Mouse (Mus musculus) adrenal gland, postnatal 36 days (tissue): ENCODE results near the gene Wscd1. TPM values are rescaled to one million over a fixed set of nuclear protein-coding genes. Genes with fewer than 3 reads are reported as not detected.

ENCODE experiments used
- DNase-seq, 2 experiments: peaks; one replicate each; pipeline ENCODE4 v3.0.0; 2021; ENCODE audit warnings: mixed read lengths in 1 of 2
- long read RNA-seq, 2 experiments: library from polyadenylated mRNA; stranded (forward); transcript quantifications; one replicate each; pipeline ENCODE4 v2.0.0; 2021; ENCODE audit warnings: borderline sequencing depth in 2 of 2
- total RNA-seq, 2 experiments: library from RNA; stranded (reverse); gene quantifications; 2 replicates each; pipeline ENCODE4 v1.2.3; 2021

Gene Wscd1
- total RNA-seq = 1 to 10 TPM; 5.0 to 7.4 TPM
- long read RNA-seq, experiment 1, transcript Wscd1-203 (9 exons, 2,866 nt) = major isoform, 16 of 21 reads
- long read RNA-seq, experiment 1, partial matches to known transcripts = 2 of 21 reads
- long read RNA-seq, experiment 1, other reads (novel, unspliced or antisense) = 3 of 21 reads
- long read RNA-seq, experiment 2, transcript Wscd1-203 (9 exons, 2,866 nt) = major isoform, 5 of 5 reads
- long read RNA-seq, experiment 2, partial matches to known transcripts = 0 of 5 reads
- long read RNA-seq, experiment 2, other reads (novel, unspliced or antisense) = 0 of 5 reads

DNA sequence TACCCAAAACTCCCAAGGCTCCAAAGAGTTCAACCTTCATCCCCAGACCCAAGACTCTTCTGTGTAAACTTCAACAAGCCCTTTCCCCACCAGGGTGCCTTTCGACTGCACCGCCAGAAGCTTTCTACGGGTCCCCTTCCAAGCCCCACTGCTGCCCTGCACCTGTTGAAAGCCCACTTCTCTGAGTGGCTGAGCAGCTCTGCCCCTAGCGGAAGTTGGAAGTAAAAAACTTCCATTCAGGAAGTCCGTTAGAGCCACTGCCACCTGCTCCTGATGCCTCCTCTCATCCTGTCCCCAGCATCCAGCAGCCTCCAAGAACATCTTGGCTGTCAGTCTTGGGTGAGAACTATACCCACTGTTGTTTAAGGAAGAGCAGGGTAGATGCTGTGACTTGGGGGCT lies at the start of gene Wscd1:
Gene Wscd1, plus strand, starts transcription at position 250 of the 400 bp plus-strand sequence.
- DNase-seq = no peak

DNA sequence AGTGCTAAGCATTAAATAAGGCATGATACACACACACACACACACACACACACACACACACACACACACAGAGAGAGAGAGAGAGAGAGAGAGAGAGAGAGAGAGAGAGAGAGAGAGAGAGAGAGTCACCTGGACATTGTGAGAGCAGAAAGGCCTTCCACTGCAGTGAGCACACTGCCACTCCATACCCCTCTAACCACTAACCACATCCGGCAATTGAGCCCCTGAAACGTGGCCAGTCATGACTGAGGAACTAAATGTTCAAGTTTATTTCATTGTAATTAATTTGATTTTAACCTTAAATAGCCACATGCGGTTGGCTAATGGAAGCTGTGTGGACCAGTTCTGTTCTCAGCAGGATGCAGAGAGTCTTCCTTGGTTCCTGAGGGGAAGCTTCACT lies 21.7 kb upstream of the Wscd1 start:
- no peak for DNase-seq

DNA sequence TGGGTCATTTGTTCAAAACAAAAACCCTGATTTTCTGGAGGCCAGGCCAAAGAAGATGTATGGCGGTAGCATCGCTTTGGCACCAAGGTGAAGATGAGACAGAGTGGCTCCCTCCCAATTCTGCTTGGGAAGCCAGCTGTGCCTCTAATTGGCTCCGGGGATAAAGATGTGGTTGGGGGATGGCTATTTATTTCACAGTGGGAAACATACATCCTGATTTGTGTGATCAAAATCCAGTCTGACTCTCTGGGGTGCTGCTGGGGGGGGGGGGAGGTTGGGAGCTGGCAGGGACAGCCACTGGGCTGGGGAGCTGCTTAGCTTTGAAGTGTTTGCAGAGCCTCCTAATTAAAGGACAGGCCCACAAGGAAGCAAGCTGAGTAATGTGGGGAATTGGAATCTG lies 20.4 kb upstream of the Wscd1 start:
- no peak for DNase-seq

DNA sequence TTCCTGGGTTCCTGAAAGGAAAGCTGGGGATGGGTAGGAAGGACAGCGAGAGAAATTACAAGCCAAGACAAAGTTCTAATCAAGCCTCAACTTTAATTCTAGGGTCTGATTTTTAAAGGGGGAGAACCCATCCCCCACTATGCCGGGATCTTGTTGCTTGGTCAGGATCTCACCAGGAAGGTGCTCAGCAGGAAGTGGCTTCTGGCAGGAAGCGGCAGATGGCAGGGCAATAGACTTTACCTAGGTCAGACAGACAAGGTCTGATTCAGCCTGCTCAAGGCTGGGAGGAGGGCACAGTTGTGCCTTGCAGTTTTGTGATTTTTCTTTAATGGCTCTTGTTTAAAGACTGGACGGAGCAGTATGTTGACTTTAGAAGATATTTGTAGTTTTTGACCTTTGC lies 15.9 kb upstream of the Wscd1 start:
- DNase-seq = no peak

DNA sequence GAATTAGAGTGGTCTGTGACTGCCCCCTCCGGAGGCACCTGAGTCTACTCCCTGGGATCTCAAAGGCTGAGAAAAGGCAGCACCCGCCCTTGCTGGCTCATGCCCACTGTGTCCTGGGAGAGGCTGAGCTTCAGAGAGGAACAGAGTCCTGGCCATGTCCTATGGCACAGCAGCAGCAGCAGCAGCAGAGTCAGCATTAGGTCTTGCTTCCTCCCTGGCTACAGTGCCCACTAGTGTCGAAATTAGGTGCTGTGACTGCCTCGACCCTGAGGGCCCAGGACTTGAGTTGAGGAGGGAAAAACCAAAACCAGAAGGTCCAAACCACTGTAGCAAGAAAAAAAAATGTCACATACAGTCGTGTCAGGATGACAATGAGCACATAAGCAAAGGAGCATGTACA lies 12.6 kb upstream of the Wscd1 start:
- DNase-seq = peak; percentile 21 to 40

DNA sequence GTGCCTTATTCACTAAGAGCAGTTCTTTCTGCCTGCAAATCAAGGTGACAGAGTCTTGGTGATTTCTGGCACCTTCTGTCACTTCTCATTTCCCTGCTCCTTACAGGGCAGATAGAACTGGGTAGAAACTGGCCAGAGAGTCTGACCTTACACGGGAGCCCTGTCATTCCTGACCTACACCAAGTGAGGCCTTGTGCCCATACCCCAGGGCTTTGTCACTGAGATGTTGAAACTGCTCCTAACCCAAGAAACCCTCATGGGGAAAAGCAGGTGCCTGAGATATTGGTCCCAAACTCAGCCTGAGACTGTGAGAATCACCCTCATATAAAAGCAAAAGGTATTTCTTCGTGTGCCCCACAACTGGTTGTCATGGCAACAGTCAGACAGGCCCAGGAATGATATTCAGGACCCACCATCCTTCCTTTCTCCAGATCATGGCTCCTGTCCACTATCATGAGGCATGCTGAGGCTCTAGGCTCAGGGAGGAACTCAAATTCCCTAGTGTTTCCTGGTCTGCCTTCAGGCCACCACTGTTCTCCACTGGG lies 11.1 kb upstream of the Wscd1 start:
- peak in 1 of 2 experiments; percentile 22 for DNase-seq

DNA sequence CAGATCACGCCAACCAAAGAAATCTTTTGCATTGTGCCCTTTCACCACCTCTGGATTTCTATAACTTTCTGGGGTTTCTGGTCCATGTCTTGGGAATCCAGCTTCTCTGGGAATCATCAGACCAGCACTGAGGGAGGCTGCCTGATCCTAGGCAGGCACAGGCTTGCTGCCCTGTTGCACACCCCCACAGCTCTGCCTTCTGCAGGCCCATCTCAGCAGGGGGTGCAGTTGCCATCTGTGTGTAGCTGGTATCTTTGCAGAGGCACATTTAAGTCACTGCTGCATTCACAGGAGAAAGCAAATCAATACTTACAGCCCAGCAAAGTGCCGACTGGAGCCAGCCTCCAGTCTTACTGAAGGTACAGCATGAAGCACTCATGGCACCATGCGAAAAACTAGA lies 3.8 kb upstream of the Wscd1 start:
- no peak for DNase-seq

DNA sequence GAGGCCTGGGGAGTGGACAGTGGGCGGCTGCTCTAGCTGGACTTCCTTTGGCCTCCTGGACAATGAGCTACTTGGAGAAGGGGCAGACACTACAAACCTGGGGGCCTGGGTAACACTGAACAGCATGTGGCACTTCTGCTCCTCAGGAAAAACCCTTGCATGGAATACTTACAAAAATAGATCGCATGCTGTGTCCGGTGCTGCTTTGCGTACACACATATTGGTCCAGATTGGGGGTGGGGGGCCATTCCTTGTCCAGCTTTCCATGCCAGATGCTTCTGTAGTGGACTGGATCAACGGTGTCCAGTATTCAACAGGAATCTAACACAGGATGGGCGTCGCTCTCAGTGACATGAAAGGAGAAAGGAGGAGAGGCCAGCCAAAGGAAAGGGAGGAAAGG lies 2.0 kb upstream of the Wscd1 start:
- DNase-seq = peak in 1 of 2 experiments; percentile 19

DNA sequence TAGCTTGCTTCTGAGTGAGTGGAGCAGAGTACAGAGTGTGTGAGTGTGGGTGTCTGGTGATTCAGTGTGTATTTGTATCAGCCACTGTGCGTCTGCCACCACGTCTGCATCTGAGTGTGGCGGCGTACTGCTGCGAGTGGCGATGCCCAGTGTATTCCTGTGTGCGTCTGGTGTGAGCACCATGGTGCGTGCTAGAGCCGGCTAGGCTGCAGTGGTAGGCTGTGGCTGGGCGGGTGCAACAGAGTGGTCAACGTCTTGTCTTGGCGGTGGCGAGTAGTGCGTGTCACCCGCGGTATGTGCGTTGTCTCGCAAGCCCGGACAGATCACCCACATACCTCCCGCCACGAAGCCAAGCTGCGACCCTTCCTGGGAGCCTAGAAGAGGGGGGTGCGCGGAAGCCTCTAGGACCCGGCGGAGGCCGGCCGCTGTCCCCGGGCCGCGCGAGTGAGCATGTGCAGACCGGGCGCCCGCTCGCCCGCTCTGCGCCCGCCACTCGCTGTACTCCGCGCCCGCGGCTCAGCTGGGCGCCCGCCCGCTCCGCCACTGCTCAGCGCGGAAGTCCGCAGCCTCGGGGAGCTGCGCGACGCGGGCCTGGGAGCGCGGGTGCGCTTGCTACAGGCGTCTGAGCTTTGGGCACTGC lies 934 bp downstream of the Wscd1 start:
- peak; percentile 70 to 82 for DNase-seq

DNA sequence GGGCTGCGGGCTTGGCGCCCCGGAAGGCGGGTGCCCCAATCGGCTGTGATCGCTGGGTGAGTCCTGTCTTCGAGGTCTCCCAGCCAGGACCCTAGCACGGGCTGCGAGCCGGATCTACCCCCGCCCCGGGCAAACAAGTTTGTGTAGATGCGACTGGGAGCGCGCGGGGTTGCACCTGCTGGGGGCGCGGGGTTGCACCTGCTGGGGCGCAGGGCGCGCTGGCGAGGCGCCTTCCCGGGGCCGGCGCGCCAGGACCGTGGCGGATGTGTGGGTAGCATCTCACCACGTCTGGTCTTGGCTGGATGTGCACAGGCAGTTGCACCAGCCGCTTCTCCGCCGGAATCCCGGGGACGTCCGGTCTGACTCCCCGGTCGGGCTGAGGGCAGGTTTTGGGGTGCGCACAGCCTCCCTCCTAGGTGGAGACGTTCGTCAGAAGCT lies 1.5 kb downstream of the Wscd1 start:
- DNase-seq = peak; percentile 25 to 45

DNA sequence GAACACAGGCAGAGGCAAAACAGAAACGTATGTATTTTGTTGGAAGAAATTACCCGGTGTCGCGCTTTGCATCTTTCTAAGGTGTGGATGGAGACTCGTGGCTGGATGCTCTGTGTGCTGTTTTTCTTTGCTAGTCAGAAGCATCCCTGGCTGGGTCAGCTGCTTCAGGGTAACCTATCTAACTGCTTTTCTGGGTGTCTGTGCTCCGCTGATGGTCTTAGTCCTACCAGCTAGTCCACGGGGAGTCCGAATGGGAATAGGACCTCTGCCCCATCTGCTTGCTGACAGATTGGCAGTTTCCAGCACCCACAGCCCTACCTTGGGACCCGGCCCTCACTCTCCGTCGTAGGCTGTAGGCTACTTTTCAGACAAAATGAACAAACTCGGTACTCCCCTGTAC lies 2.0 kb downstream of the Wscd1 start:
- no peak for DNase-seq

DNA sequence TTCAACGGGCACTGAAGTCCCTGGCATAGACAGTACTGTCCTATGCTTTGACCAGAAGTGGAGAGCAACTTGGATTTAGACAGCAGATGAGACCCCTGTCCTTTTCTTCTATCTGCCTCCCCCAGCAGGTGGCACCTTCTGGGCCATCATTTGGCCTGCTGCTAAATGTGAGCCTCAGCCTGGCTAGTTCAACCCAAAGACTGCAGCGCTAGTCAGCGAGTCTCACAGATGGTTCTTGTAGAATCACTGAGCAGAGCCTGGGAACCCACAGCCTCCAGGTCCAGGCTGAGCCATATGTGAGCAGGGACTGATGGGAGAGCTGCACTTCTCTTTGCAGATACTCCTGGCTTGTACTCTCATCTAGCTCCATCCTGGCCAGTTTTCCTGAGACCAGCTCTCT lies 2.9 kb downstream of the Wscd1 start:
- no peak for DNase-seq

DNA sequence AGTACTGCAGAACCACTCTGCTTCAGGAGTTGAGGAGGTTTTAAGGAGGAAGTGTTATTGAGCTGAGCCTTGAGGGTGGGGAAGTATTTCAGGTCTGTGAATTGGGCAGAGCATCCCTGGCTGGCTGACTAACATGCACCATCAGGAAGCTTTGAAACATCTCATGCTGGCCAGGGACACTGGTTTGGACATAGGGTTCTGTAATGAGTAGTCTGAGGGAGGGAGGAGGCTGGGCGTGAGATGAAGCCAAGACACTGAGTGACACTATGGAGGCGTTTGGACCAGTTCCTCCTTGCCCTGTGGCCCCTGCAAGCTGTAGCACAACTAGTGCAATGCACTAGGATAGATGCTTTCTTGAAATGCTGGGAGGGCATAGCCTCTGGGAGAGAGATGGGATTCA lies 5.4 kb downstream of the Wscd1 start:
- no peak for DNase-seq

DNA sequence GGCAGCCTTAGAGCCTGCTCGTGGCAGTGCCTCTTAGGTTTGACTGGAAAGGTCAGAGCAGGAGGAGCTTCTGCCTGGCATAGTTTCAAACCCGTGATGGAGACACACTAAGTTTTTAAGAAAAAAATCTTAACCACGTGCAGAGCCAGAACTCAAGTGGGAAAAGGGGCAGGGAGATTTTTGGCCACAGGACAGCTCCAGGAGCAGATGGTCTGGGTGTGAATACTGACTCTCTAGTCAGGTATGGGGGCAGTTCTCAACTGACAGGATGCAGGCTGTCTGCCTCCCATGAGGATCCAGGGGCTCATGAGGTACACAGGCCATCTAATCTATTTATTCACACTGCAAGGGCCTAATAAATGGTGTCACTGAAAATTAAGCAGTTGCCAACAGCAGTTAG lies 6.6 kb downstream of the Wscd1 start:
- DNase-seq = no peak

DNA sequence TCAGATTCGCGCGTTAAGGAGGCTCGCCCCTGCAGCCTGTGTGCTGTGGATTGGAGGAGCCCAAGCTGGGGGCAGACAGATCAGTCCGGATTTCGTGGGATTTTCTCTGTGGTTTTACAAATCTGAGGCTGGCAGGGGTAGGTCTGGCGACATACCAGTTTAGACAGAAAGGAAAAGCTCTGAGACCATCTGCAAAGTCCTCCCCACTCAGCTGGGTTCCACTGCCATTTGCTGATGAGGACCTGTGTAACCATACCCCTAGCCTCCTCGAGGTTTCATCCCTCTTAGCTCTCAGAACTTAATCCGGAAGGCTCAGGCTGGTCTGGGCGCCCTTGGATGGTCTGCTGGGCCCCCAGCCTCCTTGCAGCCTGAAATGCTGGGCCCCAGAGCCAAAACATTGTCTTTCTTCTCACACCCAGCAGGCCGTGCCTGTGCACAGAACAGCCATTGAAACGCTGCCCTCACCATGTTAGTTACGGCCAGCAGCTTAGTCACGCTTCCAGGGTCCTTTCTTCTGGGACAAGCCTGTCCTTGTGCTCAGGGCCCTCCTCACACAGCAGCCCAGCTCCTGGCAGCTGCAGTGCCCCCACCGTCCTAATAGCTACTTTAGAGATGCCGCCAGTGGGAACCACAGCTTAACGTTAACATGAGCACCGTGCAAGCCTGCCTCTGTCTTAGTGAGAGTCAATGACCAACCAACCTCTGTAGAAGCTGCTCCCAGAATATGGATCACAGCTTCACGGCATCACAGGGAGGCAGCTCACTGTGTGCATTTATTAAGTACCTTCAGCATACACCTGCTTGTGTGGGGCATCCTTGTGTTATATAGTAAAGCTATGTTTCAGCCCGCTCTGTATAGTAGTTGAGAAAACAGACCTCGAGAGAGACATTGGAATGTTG lies 8.7 kb downstream of the Wscd1 start:
- peak; percentile 63 to 72 for DNase-seq

DNA sequence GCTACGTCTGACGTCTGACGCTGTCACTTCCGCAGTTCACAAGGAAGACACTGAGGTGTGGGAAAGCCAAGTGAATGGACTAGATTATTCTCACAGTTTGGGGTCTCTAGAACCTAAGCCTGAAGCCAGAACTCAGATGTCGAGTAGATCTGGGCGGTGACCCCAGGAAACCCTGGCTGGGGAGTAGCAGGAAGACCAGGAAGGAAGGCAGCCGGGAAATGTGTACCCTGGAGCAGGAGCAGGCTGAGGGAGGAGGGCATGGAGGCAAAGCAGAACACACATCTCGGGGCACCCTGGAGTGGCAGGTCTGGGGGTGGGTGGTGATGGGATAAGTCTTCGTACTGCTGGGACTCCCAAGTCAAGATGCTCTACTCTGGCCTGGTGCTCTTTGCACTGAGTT lies 11.3 kb downstream of the Wscd1 start:
- DNase-seq = no peak

DNA sequence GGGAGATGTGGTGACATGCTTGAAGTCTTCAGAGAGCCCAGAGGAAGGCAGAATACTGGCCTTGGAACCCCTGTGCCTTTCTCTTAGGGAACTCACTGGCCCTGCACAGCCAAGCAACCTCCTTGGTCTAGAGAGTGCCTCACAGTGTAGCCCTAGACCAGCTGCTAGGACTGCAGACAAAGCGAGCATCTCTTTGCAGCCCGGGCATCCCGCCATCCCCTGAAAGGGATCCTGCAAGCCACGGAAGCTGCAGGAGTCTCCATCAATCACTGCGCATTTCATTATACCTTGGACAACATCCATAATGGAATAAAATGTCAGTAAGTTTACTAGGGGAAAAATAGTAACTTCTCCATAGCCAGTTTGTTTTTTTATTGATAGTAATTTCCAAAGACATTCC lies 13.4 kb downstream of the Wscd1 start:
- DNase-seq = no peak

DNA sequence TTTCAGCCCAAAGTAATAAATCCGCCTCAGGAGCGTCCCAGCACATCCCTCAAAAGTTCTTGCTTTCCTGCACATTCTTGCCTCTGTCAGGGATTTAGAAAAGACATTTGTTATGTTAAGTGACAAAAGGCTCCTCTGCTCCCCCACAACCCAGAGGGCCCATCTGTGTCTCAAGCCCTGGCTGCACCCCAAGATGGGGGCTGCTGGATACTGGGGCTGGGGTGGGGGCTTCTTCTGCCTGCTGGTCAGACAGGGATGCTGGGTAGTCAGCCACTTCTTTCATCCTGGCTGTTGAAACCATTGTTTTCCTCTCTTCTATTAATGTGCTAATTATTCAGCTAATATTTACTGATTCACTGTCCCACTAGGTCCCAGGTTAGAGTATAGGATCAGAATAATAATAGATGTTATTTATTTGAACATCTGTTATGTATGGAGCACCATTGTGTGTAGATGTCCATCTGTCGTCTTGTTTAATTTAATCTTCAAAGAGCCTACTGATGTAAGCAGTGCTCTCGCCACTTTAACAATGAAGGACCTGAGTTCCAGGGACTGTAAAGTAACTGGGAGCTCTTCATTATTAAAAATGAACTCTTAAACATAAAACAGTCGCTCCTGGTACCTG lies 14.0 kb downstream of the Wscd1 start:
- no peak for DNase-seq

DNA sequence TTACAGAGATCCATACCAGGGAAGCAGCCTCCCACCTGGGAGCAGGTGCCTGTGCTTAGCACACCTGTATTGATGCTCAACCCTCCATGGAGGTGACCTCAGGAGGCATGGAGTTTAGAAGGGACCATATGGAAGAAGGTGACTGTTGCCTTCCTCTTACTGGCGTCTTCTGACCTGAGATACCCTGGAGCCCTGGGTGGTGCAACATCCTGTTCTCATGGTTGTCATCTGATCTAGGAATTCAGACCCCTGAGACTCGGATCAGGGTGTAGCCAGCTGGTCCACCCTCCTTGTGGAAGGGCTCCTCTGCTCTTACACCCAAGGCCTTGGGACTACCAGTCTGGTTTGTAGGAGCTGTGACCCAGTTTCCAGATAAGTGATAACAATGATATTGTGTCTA lies 15.0 kb downstream of the Wscd1 start:
- no peak for DNase-seq

DNA sequence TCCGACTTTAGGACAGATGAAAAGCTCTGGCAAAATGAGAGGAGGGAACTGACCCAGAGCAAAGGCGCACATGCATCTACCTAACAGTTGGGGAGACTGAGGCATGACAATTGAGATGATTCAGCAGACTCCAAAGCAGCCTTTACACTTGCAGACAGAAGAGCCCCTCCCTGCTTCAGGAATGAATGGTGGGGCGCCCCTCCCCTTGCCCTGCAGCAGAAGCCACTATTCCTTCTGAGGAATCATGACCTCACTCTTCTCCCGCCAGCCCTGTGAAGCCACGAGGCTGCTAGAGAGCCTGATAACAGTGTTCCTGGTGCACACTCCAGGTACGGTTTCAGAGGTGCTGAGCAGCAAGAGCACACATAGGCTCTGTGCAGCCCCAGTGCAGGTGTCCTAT lies 15.6 kb downstream of the Wscd1 start:
- DNase-seq = no peak

DNA sequence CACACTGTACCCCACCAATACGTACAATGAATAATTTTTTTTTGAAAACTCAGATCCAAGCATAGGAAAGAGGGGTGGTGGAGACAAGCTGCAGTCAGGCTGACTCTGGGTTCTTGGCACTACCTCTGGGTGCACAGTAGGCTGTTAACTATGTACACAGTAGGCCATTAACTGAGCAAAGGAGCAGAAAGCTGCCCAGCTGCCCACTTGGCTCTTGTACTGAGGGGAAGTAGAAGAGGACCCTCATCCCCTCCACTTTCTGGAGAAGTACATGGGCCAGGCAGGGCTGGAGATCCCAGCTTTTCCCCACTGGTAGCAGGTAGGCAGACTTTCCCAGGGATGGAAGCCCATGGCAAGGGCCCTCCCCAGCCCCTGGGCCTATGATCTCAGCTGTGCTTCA lies 16.7 kb downstream of the Wscd1 start:
- DNase-seq = no peak

DNA sequence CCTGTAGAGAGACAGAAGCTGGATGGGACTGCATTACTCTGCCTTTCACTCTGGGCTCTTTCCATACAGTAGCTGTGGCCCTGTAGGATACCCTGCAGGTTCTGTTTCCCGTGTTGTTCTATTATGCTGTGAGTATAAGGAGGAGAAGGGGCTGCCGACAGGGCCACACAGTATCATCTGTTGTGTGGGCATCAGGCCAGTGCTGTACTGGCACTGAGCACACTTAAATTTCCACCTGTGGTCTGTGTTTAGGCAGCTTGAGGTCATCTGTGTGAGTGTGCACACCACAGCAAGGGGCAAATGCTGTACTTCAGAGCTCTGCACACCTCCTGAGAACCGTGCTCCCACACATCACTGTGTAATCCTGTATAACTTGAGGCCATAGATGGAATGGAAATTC lies 18.0 kb downstream of the Wscd1 start:
- DNase-seq = no peak
